Mouse (Mus musculus) G1E (cell line): ENCODE results near the gene Dnm2.

Experiments used
- CTCF ChIP-seq: IDR thresholded peaks from 2 replicates; pipeline ENCODE4 v1.5.1; 2012; ENCODE audit warnings: low read depth, low read length, inconsistent platforms, mixed read lengths
- GATA1 ChIP-seq: IDR thresholded peaks from 2 replicates; pipeline ENCODE4 v1.6.1; 2012; ENCODE audit warnings: borderline replicate concordance, low read length, inconsistent platforms, mixed read lengths
- POLR2AphosphoS5 ChIP-seq: IDR thresholded peaks from 2 replicates; pipeline ENCODE4 v1.6.1; 2012; ENCODE audit warnings: low read depth, low read length, inconsistent platforms; ENCODE audit not compliant: insufficient replicate concordance
- TAL1 ChIP-seq: conservative IDR thresholded peaks from 2 replicates; pipeline ENCODE4 v1.6.1; 2012; ENCODE audit warnings: low read depth, low read length, inconsistent platforms, mixed read lengths

- TF ChIP-seq CTCF: no peak
- no peak for TF ChIP-seq GATA1
- no peak for TF ChIP-seq POLR2AphosphoS5
- TF ChIP-seq TAL1: no peak
Observed at GRCm38 (mm10) chr9:21527100-21527801, 102.5 kb downstream of the Dnm2 start.
